Mouse (Mus musculus) hematopoietic multipotent progenitor cell, adult 10-12 weeks (in vitro differentiated cells): Measurements from ENCODE around the gene C1ql4. TPM values are rescaled to one million over a fixed set of nuclear protein-coding genes. Genes with fewer than 3 reads are reported as not detected.

Experiments used
- polyA plus RNA-seq: library from polyadenylated mRNA; stranded (reverse); fragments of >175 nt; gene quantifications from 2 replicates; pipeline ENCODE4 v1.2.3, GENCODE M21; 2012; ENCODE audit warnings: low replicate concordance

C1ql4 gene
- polyA plus RNA-seq, result 0.33 TPM in 1 of 2 replicates, not detected in the other

GRCm38 (mm10) chr15:99087253-99088075 lies at the start of gene C1ql4:
TSS of gene C1ql4 (minus strand) at chr15:99087817.

GRCm38 (mm10) chr15:99125711-99126080 lies 38.1 kb upstream of the C1ql4 start, which contains the start of gene Spats2:
TSS of gene Spats2 (plus strand) at chr15:99125916.

DNA sequence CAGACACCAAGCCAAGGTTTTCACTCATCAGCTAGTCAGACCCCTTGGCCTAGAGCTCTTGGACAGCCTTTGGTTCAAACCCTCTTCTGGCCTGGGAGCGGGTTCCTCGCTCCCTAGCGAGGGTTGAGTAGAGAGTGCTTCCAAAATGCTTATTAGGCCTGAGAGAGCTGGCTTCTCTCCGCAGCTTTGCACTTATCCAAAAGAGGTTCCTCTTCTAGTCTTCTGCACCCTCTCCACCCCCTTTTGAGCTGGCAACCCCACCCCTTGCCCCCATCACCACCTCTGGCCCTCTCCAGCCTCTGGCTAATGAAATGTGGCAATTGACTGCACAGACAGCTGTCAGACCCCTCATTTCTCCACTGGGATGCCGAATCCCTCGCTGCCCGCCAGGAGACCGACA lies 5.3 kb upstream of the C1ql4 start, which contains the start of gene Dnajc22:
Gene Dnajc22, plus strand, starts transcription at position 301 of the 400 bp plus-strand sequence.

DNA sequence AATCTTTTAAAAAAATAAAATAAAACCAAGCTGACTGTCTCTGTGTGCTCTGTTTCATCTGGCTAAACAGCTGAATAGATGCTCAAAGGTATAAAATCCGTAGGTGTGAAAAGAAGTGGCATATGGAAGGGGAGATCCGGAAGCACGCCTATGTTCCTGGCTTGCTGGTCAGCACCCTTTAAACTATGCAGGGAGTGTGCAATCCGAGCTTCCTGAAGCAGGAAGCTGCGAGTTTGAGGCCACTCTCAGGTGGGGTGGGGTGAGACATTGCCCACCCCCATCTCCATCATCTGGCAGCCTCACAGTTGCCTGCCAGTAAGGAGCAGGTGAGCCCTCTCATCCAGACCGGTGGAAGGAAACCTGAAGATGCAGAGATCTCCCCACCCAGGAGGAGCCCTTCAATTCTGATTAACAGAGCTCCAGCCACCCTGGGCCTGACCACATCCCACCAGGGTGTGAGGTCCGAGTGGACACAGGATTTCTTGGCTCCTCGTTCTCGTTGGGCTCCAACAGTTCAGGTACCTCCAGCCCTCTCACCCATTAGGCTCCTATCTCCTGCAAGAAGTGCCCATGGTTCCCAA lies 13.5 kb downstream of the C1ql4 start, which contains the start of gene Troap:
Gene Troap, plus strand, starts transcription at position 557 of the 581 bp plus-strand sequence.

DNA sequence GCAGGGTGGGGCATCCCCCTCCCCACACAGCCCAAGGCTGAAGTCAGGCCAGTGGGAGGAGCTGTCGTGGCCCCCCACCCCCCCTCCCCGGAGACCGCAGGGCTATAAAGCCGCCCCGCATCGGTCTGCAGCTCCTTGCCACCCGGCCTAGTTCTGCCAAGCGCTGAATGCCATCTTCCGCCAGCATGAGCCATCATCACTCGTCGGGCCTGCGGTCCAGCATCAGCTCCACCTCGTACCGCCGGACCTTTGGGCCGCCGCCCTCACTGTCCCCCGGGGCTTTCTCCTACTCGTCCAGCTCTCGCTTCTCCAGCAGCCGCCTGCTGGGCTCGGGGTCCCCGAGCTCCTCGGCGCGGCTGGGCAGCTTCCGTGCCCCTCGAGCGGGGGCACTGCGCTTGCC lies 32.6 kb downstream of the C1ql4 start, which contains the start of gene Prph:
Gene Prph, plus strand, starts transcription at position 135 of the 400 bp plus-strand sequence.

Other genes starting within 250 kb of the C1ql4 start
- gene Kmt2d, start 216.6 kb downstream of the C1ql4 start, polyA plus RNA-seq, result 130 and 222 TPM in 2 replicates
- gene Rhebl1, start 193.3 kb downstream of the C1ql4 start, polyA plus RNA-seq, result 2.3 and 3.8 TPM in 2 replicates
- gene Dhh, start 189.3 kb downstream of the C1ql4 start, polyA plus RNA-seq, result 0.04 and 0.06 TPM in 2 replicates
- 92.1 and 147 TPM in 2 replicates for gene Lmbr1l, start 169.6 kb downstream of the C1ql4 start, polyA plus RNA-seq
- gene Tuba1b, start 153.3 kb downstream of the C1ql4 start, polyA plus RNA-seq, result 76.8 and 178 TPM in 2 replicates
- gene Gm49450, start 134.3 kb downstream of the C1ql4 start, polyA plus RNA-seq, result 3.9 and 32.9 TPM in 2 replicates
- gene Tuba1a, start 134.1 kb downstream of the C1ql4 start, polyA plus RNA-seq, result 16.1 and 19.2 TPM in 2 replicates
- 19.2 and 36.8 TPM in 2 replicates for gene Tuba1c, start 57.9 kb downstream of the C1ql4 start, polyA plus RNA-seq
- 0.46 and 0.80 TPM in 2 replicates for gene Prph, start 32.6 kb downstream of the C1ql4 start, polyA plus RNA-seq
- gene Troap, start 13.2 kb downstream of the C1ql4 start, polyA plus RNA-seq, result 6.6 and 16.6 TPM in 2 replicates
- 0.07 TPM in 1 of 2 replicates, not detected in the other for gene Dnajc22, start 5.4 kb upstream of the C1ql4 start, polyA plus RNA-seq
- 0.77 and 1.1 TPM in 2 replicates for gene Spats2, start 38.1 kb upstream of the C1ql4 start, polyA plus RNA-seq
- 1.5 and 1.7 TPM in 2 replicates for gene Kcnh3, start 137.0 kb upstream of the C1ql4 start, polyA plus RNA-seq
- 94.4 and 134 TPM in 2 replicates for gene Mcrs1, start 164.1 kb upstream of the C1ql4 start, polyA plus RNA-seq
- gene Prpf40b, start 207.3 kb upstream of the C1ql4 start, polyA plus RNA-seq, result 26.5 and 52.4 TPM in 2 replicates
- 0.10 TPM in 1 of 2 replicates, not detected in the other for gene Fam186b, start 208.1 kb upstream of the C1ql4 start, polyA plus RNA-seq